Mouse (Mus musculus) heart, adult 8-10 months (tissue): ENCODE measurements around the gene Naaladl1. TPM values are rescaled to one million over a fixed set of nuclear protein-coding genes. Genes with fewer than 3 reads are reported as not detected.
A peak's percentile ranks its signal among the peaks of the same experiment; 100 is the strongest.

ENCODE experiments used
- DNase-seq: peaks from one replicate; pipeline ENCODE4 v3.0.0; 2022; ENCODE audit warnings: low spot score
- total RNA-seq, 4 experiments: library from RNA; stranded (reverse); gene quantifications; 2 replicates each; pipeline ENCODE4 v1.2.4; 2022

Naaladl1 gene
- total RNA-seq = not detected

DNA sequence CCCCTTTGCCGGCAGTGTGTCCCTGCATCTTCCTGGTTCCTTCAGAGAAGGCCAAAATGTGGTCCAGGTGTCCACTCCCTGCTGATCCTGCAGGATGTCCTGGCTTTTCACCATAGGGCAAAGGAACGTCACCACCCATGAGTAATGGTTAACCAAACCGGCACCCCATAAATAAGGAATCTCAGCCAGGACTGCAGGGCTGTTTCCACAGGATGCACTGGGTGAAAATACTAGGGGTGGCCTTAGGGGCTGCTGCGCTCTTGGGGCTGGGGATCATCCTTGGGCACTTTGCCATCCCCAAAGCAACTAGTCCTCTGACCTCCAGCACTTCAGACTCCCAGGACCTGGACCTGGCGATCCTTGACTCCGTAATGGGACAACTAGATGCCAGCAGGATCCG, at the start of gene Naaladl1:
TSS of gene Naaladl1 (plus strand) at position 197 of the 400 bp plus-strand sequence.
- no peak for DNase-seq

- no peak for DNase-seq
Observed at GRCm38 (mm10) chr19:6056696-6057095, 48.9 kb upstream of the Naaladl1 start.

- DNase-seq = peak; percentile 98
Observed at GRCm38 (mm10) chr19:6057313-6058096, 48.1 kb upstream of the Naaladl1 start, which contains the start of the genes Mrpl49 and Fau. Gene Mrpl49 (minus strand): TSS chr19:6057785. Gene Fau (plus strand): TSS chr19:6057844.

- DNase-seq = no peak
Observed at GRCm38 (mm10) chr19:6058513-6058912, 47.1 kb upstream of the Naaladl1 start.

GRCm38 (mm10) chr19:6058966-6059365, 46.6 kb upstream of the Naaladl1 start:
- no peak for DNase-seq

- DNase-seq = peak; percentile 97
Observed at GRCm38 (mm10) chr19:6061021-6061533, 44.5 kb upstream of the Naaladl1 start, which contains the start of gene Znhit2. Gene Znhit2 (plus strand): TSS chr19:6061192.

DNA sequence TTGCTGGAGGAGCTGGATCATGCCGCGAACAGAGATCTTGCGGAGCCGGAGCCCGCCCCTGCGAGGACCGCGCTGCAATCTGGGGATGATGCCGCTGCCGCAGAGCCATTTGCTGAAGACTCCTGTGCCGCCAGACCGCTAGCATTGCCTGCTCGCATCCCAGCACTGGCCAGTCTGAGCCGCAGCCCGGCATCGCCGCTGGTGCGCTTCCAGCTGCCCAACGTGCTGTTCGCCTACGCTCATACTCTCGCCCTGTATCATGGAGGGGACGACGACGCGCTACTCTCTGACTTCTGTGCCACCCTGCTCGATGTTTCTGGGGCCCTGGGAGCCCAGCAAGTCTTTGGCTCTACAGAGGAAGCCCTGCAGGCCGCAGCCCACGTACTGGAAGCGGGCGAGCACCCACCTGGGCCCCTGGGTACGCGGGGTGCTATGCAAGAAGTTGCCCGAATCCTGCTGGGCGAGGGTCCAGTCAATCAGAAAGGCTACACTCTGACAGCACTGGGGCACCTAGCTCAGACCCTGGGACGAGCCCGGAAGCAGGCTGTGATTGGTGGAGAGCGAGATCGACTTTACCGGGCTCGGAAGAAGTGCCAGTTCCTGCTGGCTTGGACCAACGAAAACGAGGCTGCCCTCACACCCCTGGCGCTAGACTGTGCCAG, 43.8 kb upstream of the Naaladl1 start:
- no peak for DNase-seq

DNA sequence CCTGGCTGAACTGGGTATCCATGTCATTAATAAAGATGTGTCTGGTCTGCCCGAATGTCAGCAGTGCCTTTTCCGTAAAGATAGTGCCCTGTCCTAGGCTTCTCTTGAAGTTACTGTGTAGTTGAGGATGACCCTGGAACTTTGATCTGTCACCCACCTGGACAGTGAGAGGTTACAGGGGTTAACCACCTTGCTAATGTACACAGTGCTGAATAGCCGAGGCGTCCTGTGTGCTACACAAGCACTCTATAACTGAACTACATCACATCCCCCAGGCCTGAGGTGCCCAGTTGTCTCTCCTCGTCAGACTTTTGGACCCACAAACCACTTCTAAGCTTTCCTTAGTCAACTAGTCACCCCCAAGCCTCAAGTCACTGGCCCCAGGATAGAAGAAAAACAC, 43.2 kb upstream of the Naaladl1 start:
- DNase-seq = no peak

DNA sequence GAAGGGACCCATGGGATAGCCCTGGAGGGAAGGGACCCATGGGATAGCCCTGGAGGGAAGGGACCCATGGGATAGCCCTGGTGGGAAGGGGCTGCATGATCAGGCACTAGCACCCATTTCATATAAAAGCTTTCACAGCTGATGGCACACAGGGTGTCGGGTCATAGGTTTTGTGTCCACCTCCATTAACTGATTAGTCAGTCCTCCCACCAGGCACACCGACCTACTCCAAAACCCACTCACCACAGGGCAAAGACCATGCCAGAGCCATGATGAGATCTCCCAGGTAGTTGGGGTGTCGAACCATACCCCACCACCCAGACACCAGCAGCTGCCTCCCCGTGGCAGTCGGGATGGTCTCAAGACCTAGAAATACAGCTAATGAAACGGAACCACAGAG, 42.5 kb upstream of the Naaladl1 start:
- DNase-seq = no peak

GRCm38 (mm10) chr19:6066571-6066970, 39.0 kb upstream of the Naaladl1 start:
- no peak for DNase-seq

DNA sequence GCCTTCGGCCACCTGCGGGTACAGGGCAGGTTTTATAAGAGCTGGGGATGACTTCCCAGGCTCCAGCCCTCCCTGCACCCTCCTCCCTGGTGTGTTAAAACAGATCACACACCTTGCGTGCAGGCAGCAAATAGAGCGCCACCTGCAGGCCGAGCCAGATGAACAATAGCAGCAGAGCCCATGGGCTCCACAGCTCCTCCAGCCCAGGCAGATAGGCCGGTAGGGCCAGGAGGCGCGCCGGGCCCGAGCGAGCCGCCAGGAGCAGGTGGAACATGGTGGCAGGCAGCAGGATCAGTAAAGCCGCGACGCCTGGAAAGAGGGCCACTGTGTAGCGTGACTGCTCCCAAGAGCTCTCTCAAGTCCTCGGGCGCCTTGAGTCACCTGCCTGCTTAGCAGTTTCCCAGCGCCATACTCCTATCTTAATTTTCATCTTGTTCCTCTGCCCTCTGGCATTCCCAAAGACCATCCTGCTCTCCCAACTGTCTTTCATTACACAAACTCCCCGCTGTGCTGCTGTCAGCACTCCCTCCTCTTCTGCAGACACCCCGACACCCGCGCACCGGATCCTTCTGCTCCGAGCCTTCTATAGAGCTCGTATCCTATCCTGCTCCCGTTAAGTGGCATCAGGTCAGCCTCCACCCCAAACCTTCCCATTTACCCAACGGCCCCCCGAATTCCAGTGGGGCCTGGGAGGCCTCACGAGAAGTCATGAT, 38.4 kb upstream of the Naaladl1 start:
- DNase-seq = peak; percentile 44

GRCm38 (mm10) chr19:6067724-6068415, 37.7 kb upstream of the Naaladl1 start, which contains the start of gene Tm7sf2:
Gene Tm7sf2 (minus strand): TSS chr19:6068373.
- DNase-seq = peak; percentile 89

- DNase-seq = no peak
Observed at GRCm38 (mm10) chr19:6068951-6069350, 36.6 kb upstream of the Naaladl1 start.

- DNase-seq = no peak
Observed at GRCm38 (mm10) chr19:6069851-6070250, 35.7 kb upstream of the Naaladl1 start.

GRCm38 (mm10) chr19:6070571-6071250, 34.9 kb upstream of the Naaladl1 start:
- DNase-seq = no peak

GRCm38 (mm10) chr19:6071261-6071660, 34.3 kb upstream of the Naaladl1 start:
- no peak for DNase-seq

DNA sequence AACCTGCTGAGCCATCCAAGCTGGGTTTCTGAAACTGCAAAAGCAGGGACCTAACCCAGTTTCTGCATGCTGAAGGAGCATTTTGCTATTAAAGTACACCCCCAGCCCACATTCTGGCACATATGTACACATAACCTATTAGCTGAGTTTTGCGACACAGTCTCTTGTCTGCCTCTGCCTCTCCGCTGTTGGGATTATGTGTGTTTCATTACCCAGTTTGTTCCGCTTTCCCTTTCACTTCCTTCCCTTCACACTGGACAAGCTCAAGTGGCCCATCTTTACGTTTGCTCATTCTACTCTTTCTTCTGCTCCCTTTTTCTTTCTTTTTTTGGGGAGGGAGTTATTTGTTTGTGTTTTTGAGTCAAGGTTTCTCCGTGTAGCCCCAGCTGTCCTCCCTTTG, 31.7 kb upstream of the Naaladl1 start:
- no peak for DNase-seq

GRCm38 (mm10) chr19:6076564-6077393, 28.8 kb upstream of the Naaladl1 start, which contains the start of gene Vps51:
Gene Vps51 (minus strand): TSS chr19:6077231.
- peak; percentile 89 for DNase-seq

GRCm38 (mm10) chr19:6079983-6080480, 25.6 kb upstream of the Naaladl1 start, which contains the start of gene Tmem262:
Gene Tmem262 (plus strand): TSS chr19:6080033.
- no peak for DNase-seq
